Mouse (Mus musculus) brain, embryonic 14.5 days (tissue): ENCODE measurements around the gene Gja3.
A peak's percentile ranks its signal among the peaks of the same experiment; 100 is the strongest.

Experiments used
- CTCF ChIP-seq: fragments of 200-500 bp; IDR thresholded peaks from 2 replicates; pipeline ENCODE4 v1.5.1; 2012; ENCODE audit warnings: inconsistent platforms, mild to moderate bottlenecking, moderate library complexity, borderline replicate concordance; ENCODE audit not compliant: insufficient read depth, insufficient read length; ENCODE audit errors: extremely low read depth
- POLR2A ChIP-seq: fragments of 200-500 bp; IDR thresholded peaks from 2 replicates; pipeline ENCODE4 v1.6.1; 2012; ENCODE audit warnings: mild to moderate bottlenecking, inconsistent platforms, borderline replicate concordance; ENCODE audit not compliant: poor library complexity, insufficient read depth, insufficient read length, severe bottlenecking; ENCODE audit errors: extremely low read depth

DNA sequence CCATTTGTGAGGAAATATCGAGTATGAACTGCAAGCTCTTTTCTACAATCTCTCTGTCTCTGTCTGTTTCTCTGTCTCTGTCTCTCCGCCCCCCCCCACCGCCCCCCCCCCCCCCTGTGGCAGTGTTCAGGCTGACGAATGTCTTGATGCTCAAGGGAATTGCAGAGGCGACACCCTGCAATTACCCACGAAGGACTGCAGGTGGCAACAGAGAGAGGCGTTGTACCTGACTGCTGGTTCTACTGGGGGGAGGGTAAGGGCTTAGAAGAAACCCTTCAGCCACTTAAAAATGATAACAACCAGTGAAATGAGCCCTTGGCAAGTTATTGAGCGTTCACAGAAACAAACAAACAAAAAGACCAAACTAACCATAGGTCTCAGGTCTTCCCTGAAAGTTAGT is 35.1 kb upstream of the Gja3 start:
- TF ChIP-seq CTCF (peak; percentile 64), POLR2A (no peak)
